Mouse (Mus musculus) gastrocnemius, postnatal 4 days (tissue): ENCODE measurements at regions not wholly inside any gene's neighbourhood (a gene's known extent, or its start where the extent isn't known, plus 50 kb on each side); places are given as distances from the start of the nearest gene placed in this dataset.

Source experiments
- DNase-seq, 2 experiments: peaks; one replicate each; pipeline ENCODE4 v3.0.0; 2021 to 2022; ENCODE audit warnings: low spot score in 2 of 2, mixed read lengths in 2 of 2

DNA sequence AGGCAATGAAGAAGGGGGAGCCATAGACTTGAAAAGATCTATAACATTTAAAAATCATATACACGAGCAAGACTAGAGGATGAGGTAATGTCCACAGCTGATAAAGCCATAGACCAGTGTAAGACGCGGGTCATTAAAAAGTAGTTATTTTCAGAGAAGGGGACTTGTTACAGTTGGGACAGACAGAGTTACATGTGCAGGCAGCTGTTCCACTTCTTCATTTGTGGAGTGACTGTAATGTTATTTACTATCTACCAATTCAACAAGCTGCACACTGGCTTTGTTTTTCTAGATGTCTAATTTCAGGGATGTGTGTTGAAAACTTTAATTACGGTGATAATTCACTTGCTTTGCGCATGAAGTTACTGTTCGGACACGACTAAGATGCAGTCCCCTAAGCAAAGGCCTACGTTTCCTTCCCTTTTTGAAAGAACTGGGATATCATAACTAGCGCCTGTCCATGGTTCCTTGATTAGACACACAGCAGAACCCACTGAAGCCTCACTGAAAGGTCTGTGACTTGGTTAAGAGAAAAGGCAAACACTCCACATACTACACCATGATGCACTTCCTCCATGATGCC is 320.7 kb upstream of the Clint1 start:
- DNase-seq, result no peak

DNA sequence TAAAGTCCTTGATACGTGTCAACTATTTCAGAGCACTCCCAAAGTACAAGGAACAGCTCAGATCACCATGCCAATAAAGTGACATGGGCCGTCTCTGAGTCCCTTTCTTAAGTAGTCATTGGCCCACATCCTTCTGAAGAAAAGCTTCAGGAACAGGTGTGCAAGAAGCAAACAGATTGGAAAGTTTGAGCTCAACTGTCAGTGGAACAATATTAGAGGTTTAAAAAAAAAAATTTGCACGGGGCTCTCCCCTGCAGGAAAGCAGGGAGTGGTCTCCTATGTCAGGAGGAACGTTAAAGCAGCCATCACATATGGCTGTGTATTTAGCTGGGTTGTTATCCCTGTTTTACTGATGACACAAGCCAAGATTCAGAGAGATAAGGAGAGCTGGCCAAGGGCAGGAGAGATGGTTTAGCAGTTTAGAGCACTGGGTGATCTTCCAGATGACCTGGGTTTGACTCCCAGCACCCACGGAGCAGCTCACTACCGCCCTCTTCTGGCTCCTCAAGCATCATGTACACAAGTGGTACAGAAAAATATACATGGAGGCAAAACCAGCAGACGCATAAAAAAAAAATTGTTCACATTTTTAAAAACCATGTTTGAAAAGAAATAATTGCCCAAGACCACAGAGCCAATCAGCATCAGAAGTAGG is 318.3 kb upstream of the Clint1 start:
- peak in 1 of 2 experiments; percentile 17 for DNase-seq

DNA sequence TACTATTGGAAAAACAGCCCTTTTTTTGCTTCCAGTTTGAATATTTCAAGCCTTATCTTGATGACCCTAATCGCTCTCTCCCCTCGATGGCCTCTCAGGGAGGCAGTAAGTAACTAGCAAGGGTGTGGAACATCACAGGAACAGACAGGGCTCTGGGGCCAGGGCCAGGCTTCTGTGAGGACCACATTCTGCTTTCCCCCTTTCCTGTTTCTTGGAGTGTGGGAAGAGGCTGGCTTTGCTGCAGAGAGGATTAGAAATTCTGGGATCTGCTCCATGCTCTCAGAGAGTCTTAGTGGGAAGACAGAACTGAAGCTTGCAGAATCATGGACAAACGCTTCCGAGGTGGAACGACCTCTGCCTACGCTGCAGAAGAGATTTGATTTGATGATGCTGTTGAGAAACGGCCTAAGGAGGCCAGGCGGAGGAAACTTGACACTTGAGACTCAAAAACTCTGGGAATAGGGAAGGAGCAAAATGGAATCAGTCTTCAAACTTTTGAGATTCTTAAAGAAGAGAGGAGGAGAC is 316.3 kb upstream of the Clint1 start:
- peak in 1 of 2 experiments; percentile 23 for DNase-seq

DNA sequence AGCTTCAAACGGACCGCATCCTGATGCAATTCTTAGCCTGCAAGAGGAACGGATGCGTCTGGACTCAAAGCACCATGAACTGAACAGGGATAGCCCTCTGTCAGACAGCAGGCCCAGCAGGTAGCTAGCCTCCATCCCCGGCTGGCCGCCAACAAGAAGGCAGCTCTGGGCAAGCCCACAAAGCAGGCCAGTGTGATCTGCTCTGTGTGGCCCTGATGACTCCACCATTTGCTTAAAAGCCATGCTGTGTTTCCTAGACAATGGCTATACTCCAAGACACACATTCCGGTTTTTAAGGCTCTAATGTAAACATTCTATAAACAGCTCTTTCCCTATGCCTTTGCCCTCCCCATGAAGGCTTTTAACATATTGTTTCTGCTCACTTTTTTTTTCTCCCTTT is 313.8 kb upstream of the Clint1 start:
- DNase-seq, result no peak

DNA sequence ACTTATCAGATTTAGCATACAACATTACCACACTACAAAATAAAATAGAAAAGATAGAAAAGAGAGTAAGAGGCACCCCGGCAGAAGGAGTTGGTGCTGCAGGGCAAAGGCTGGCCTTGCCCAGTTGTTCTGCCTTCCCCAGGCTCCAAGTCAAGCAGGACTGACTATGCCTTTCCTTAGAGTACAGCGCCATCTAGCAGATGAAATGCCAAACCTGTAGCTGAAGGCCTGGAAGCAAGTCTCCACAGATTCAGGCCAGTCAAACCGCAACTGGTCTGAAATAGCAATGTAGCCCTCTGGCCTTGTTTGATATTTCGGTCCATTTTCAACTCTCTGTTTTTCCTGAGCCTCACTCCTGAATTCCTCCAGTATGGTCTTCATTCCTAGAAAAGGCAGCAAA is 312.4 kb upstream of the Clint1 start:
- DNase-seq, result peak; percentile 46 to 77

DNA sequence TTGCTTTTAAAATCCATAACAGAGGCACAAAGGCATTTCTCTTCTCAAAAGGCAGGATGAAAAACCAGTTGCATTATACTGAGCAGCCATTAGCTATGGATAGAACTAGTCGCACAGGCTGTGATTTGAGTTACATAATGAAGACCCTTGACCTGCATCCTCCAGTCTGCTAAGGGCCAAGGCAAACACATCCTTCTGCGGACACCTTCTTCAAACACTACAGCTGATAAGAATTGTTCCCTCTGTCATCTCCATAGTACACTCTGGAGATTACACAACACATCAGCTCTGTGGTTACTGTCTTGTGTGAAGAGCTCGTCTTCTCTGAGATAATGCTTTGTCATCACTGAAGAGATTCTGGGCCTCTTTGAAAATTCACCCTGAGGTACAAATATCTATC is 307.3 kb upstream of the Clint1 start:
- no peak for DNase-seq

DNA sequence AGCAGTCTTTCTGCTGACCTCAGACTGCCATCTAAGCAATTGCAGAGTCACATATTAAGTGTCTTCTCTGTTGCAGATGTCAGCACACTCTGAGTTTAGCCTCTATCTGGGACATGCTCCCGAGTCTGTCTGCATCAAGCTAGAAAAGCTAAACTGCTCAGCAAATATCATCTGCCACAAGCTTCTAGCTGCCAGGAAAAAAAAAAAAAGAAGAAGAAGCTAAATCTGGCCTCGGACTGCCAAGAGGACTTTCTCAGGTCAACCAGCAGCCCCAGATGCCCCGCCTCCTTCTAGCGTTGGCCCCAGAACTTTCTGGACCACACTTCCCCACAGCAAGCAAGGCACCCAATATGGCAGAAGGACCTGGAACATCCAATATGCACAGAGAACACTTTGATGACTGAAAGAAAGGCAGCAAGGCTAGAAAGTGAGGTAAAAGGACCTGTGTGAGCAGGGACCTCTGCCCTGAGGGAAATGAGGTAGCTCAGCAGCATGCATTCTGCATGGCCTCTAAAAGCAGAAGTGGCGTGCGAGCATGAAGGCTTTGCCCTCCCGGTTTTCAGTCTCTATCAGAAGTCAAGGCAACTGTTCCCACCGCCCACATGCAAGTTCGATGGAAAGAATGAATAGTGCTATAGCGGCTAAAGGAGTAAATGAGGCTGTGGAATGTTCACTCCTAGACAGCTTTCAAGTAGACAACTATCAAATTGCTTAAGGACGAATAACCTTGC is 305.8 kb upstream of the Clint1 start:
- DNase-seq, result no peak

DNA sequence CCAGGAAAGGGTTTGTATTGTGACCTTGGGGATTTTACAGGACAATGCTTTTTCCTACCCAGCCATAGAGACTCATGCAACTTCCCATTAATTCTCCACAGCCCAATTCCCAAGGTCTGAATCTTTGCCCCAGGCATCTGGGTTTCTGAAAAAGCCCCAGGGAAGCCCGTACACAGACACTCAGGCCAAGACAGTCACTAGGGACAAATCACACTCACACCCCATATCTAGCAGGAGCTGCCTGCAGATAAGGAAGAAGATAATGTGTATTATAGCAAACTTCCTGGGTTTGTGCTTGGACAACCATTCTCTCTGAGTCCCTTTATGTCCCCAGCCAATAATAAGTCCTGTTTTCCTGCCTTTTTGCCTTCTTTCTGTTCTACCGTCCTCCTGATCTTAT is 305.0 kb upstream of the Clint1 start:
- no peak for DNase-seq

DNA sequence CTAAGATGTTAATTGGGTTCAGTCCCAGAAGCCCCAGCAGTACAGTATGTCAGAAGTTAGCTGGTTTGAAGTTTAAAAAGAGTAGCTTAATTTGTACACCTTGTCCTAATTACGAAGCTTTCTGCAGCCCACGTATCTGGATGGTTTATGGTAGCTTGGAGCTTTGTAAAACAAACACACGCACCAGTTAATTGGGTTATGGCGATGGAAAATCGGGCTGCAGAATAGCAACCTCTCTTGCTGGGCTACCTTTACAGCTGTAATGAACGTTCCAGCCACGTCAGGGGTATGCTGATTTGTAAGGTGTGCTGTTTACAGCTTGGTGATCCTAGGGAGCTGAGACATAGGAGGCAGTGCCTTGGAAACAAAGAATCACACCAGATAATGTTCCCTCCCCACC is 301.5 kb upstream of the Clint1 start:
- DNase-seq, result no peak

DNA sequence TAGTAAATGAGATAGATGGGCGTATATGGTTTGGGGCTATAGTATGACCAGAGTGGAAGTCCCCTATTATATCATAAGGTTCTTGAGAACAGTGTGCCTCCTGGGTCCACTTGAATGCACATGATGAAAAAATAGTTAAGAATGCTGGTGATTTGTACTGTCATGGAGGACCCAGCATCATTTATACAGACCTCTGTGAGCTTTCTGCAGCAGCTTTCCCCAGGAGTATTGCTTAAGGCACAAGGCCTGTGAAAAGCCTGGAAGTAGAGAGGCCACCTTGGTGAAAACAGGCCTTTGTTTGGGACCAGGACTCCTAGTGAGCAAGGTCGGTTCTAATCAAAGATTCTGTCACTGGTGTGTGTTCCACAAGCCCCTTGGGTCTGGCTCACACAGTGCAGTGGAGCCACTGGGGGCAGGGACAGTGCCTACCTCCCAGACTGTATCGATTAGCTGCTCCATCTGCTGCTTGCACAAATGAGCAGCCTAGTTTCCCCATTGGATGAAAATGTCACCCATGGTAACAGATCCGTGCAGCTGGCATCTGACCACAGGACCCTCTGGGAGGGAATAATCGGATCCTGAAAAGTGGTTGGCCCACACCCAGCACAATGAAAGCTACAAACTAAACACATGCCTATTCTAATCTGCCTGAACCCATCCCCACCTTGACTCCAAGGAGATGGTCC is 274.2 kb upstream of the Clint1 start:
- no peak for DNase-seq

DNA sequence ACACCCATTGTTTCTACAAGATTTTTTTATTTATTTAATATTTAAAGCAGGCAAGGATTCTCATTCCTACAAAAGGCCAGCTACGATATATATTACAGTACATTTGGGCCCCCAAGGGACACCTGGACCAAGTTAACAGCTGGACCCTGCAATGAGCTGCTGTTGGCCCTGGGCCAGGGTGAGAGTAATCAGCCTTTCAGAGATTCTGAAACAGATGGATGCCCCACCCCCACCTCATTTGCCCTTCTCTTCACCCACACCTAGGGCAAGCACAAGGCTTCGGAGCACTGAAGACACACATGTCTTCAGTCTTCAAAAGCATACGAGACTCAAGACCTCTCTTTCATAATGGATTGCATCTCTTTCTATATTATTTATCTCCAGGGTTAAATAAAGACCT is 259.5 kb upstream of the Clint1 start:
- DNase-seq, result no peak

DNA sequence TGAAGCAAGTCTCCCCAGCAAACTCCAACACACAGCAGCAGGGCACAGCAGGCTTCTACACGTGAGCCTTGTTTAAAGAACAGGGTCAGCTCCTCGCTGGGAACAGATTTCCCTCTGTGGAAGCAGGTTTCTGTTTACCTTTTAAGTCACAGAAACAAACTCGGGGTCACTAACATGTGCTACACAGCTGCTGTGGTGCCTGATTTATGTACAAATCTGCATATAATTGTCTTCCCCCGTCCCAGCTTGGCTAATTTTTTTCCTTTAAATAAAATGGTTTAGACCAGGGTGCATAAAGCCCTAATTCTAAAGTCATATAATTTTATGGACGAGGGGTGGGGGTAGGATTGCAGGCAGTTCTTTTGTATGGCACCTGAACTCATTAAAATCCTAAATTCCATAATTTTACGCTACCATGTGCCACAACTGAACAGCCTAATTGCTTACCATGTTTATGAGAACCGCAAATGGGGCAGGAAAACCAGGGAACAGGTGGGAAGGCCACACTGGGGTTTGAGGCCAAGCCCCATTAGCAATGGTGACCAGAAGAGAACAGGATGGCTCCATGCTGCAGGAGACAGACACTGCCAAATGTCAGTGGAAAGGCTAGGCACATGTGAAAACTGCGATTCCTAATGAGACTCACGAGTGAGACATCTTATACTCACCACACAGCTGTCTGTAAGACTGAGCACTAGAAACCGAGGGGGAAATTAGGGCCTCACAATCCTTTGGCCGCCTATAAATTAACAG is 258.8 kb upstream of the Clint1 start:
- no peak for DNase-seq

DNA sequence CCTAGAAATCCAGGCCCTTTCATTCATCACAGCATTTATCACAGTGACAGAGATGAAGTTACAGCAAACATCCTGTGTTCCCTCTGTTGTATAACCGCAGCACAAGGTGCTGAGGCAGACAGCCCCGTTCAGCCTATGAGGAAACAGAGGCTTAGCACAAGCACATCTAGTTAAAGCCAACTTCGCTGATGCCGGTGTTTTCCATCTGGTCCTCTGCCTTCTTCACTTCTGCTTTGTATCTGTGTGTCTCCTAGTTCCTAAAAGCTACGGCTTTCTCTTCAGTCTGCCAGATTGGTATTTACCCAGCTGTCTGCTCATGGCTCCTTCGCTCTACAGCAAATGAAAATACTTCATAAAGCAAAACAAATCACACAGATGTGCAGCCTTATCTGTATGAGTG is 256.5 kb upstream of the Clint1 start:
- DNase-seq, result no peak

DNA sequence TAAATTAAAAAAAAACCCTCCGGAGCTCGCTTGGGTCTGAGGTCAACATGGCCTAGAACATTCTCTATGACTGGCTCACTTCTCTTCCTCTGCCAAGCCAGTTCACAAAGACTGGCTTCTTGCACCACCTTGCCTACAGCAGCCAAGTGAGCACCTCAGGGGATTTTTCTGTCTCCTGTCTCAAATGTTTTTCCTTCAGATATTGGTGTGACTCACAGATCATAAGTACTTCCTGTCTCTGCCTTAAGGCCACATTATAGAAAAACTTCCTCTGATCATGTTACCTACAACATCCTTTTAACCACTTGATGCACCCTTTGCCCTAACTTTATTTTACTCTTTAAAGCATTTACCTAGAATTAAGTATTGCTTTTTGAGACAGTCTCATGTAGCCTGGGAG is 230.0 kb upstream of the Clint1 start:
- DNase-seq, result no peak

DNA sequence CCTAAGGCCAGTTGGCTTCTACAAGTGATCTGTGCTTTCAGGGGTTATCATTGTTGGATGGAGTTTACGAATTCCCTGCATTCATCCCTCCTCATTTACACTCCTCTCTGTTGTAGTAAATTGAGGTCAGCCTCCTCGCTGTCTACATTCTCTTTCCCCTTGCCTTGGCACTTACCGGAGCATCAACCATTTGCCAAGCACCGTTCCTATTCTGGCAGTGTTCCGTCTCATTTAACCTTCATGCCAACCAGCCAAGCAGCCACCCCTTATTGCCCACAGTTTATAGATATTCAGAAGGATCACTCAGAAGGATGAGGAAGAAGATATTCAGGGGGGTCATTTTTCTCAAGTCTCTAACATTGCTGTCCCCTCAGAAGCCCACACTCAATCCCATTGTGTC is 229.2 kb upstream of the Clint1 start:
- no peak for DNase-seq

DNA sequence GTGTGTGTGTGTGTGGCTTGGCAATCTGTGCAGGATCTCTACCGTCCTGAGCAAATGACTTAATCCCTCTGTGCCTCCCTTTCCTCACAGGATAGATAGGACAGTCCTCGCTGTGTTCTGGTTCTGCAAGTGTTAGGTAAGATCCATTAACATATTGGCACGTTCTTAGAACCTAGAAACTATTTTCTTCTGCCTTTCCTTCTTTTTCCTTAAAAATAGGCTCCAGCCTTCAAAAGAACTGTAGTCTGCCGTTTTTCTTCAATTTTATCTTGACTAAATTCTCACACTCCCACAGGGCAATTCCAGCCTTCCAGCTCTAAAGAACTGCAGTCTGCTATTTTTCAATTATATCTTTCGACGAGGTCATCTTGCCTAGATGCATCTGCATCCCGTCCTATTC is 227.6 kb upstream of the Clint1 start:
- no peak for DNase-seq

DNA sequence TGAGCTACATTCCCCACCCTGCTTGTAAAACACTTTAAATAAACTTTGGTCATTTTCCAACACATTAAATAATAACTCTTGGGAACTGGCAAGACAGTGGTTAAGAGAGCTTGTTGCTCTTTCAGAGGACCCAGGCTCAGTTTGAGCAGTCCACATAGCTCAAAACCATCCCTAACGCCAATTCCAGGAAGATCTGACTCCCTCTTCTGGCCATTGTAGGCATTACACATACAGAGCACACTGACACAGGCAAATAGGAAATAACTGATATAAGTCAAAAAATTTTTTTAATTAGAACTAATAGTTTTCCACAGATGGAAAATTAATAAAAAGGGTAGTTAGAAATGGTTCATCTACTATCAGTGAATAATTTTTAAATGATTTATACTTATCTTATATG is 222.6 kb upstream of the Clint1 start:
- no peak for DNase-seq

DNA sequence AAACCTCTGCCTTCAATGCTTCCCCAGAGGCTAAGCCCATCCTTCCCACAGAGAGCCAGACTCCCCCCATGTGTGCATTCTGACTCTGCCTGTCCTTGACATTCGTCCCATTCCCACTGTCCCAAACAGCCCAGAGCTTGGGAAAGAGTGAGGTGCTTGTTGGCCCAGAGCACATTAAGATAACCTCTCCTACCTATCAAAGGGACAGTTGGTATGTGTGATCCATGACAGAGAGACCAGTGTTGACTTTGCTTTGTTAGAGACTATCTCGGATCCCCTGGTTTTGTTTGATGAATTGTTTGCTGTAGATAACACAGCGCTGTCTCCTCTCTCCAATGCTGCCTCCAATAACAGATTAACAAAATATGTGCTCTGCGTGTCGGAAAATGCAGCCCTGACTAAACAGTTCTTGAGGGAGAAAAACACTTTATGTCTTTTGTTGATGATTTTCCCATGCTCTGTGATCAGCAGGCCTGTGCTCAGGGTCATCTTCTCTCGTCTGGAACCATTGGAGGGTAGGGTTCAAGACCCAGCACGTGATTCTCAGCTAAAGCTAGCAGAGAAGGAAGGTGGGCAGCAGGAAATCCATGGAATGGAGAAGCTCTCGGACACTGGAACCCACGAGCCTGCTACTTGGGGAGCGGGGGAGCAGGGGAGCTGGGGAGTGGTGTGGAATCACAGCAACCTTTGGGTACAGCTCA is 217.2 kb upstream of the Clint1 start:
- DNase-seq, result no peak

DNA sequence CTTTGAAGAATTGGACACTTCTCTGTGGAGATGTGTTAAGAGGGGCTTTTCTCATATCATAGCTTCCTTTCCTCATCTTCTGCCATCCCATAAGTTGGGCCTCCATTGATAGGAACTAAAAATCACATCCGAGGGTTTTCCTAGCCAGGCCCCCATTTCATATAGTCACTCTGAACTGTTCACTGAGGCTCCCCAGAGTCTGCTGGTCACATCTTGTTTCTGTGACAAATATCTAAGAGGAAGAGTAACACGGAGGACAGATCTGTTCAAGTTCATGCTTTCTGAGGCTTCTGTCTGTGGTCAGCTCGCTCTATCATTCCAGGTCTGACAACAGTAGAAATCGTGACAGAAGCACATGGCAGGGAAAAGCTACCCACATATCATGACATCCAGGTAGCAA is 216.0 kb upstream of the Clint1 start:
- DNase-seq, result no peak

DNA sequence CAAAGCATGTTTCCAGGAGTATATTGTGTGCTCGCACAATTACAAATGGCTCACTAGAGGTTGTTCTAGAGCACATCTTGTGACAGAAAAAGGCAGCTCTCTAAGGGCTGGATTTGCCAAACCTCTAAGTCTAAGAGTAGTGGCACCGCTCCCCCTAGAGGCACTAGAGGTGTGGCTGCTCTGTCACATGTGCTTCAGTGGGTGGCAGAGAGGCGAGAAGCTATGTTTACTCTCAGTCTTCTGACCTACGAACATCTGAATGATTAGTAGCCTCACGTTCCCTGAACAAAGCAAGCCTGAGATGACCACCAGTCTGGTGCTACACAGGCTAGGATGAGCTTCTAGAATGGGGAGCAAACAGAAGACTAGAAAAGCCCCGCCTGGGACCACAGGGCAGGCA is 212.6 kb upstream of the Clint1 start:
- DNase-seq, result no peak
